Mouse (Mus musculus) heart, adult 2 months (tissue): ENCODE data around the gene Gm42372. TPM values are rescaled to one million over a fixed set of nuclear protein-coding genes. Genes with fewer than 3 reads are reported as not detected.
A peak's percentile ranks its signal among the peaks of the same experiment; 100 is the strongest.

ENCODE experiments used
- DNase-seq, 2 experiments: peaks; one replicate each; pipeline ENCODE4 v3.0.0; 2021
- H3K27ac ChIP-seq: fragments of 200-600 bp; 2 replicates; pipeline ENCODE4 v1.8.1; 2022
- H3K27me3 ChIP-seq: fragments of 200-500 bp; 2 replicates; pipeline ENCODE4 v1.6.1; 2012; ENCODE audit warnings: mild to moderate bottlenecking, low read length, inconsistent platforms, mixed read lengths; ENCODE audit not compliant: control insufficient read depth, insufficient read depth
- H3K36me3 ChIP-seq: fragments of 200-500 bp; 2 replicates; pipeline ENCODE4 v1.6.1; 2012; ENCODE audit warnings: low read length, inconsistent platforms; ENCODE audit not compliant: control insufficient read depth, insufficient read depth
- H3K4me1 ChIP-seq: fragments of 200-500 bp; 2 replicates; pipeline ENCODE4 v1.6.1; 2011; ENCODE audit warnings: low read length; ENCODE audit not compliant: control insufficient read depth, insufficient read depth
- H3K4me3 ChIP-seq: fragments of 200-600 bp; 2 replicates; pipeline ENCODE4 v1.8.1; 2022
- H3K79me2 ChIP-seq: fragments of 200-500 bp; replicated peaks from 2 replicates; pipeline ENCODE4 v1.6.1; 2012; ENCODE audit warnings: mild to moderate bottlenecking, inconsistent platforms, low read length, moderate library complexity, mixed read lengths; ENCODE audit not compliant: control insufficient read depth, insufficient read depth
- H3K9ac ChIP-seq: fragments of 200-500 bp; 2 replicates; pipeline ENCODE4 v1.6.1; 2012; ENCODE audit warnings: low read depth, mild to moderate bottlenecking, control low read depth, inconsistent platforms, low read length, mixed read lengths
- CTCF ChIP-seq: fragments of 200-600 bp; IDR thresholded peaks from 2 replicates; pipeline ENCODE4 v1.8.1; 2022; ENCODE audit warnings: antibody characterized with exemption, mild to moderate bottlenecking, moderate library complexity
- EP300 ChIP-seq: fragments of 200-500 bp; IDR thresholded peaks from 2 replicates; pipeline ENCODE4 v1.6.1; 2011; ENCODE audit warnings: low read depth, low read length, control low read depth; ENCODE audit not compliant: insufficient read depth
- POLR2A ChIP-seq: fragments of 200-500 bp; IDR thresholded peaks from 2 replicates; pipeline ENCODE4 v1.6.1; 2011; ENCODE audit warnings: mild to moderate bottlenecking, low read depth, low read length, control low read depth; ENCODE audit not compliant: insufficient read depth
- WGBS: fragments of 180-500 bp; shearing (Covaris S2); methylation state at CpG from one replicate; pipeline ENCODE4 v1.1.7; 2018; 5-methylcytosine and 5-hydroxymethylcytosine counted together
- intact Hi-C: fragments of 180-260 bp; cut with DNase I; formaldehyde crosslinking; loops from one replicate; pipeline ENCODE4 v1.15.1; 2025
- polyA plus RNA-seq: library from polyadenylated mRNA; depleted of rRNA; stranded (reverse); fragments of >200 nt; gene quantifications from 2 replicates; pipeline ENCODE4 v1.2.3, GENCODE M21; 2012
- total RNA-seq, 2 experiments: library from RNA; stranded (reverse); gene quantifications; 2 replicates each; pipeline ENCODE4 v1.2.3; 2021

The Gm42372 gene
- total and polyA plus RNA-seq, 3 experiments: not detected

- no peak for DNase-seq
- no peak for TF ChIP-seq POLR2A
- peak; percentile 71 for TF ChIP-seq CTCF
- 0 out of 2 replicates have a peak, but pooled peaks have one; percentile 46 for TF ChIP-seq EP300
- Histone ChIP-seq H3K4me1 (peaks cover 11% of the 10 kb centered on the region), H3K9ac (no peak overlapping the region), H3K4me3 (no peak overlapping the region), H3K27ac (no peak overlapping the region), H3K27me3 (no peaks in the 10 kb centered on the region), H3K79me2 (no peaks in the 10 kb centered on the region), H3K36me3 (no peaks in the 10 kb centered on the region)
- WGBS: 66% methylated on average over 4 of the region's 4 CpGs
- intact Hi-C loops: no loop called here
Observed at GRCm38 (mm10) chr7:17007300-17007699, 24.4 kb downstream of the Gm42372 start.

GRCm38 (mm10) chr7:17009326-17010009 lies 26.6 kb downstream of the Gm42372 start:
- no peaks in the 10 kb centered on the region for H3K79me2 ChIP-seq
- H3K9ac ChIP-seq: no peak overlapping the region
- WGBS: 82% methylated on average over 16 of the region's 16 CpGs
- H3K4me1 ChIP-seq: peaks cover 2% of the 10 kb centered on the region; the same call in 1 of the 2 replicates
- H3K27me3 ChIP-seq: no peaks in the 10 kb centered on the region
- intact Hi-C loops: no loop called here
- H3K27ac ChIP-seq: no peak overlapping the region
- TF ChIP-seq EP300: no peak
- H3K4me3 ChIP-seq: no peak overlapping the region
- no peak for DNase-seq
- H3K36me3 ChIP-seq: no peaks in the 10 kb centered on the region

GRCm38 (mm10) chr7:17010010-17010347 lies 27.1 kb downstream of the Gm42372 start:
- H3K4me3 ChIP-seq: no peak overlapping the region
- peaks cover 2% of the 10 kb centered on the region; the same call in 1 of the 2 replicates for H3K4me1 ChIP-seq
- no peaks in the 10 kb centered on the region for H3K27me3 ChIP-seq
- intact Hi-C loops: no loop called here
- no peak overlapping the region for H3K9ac ChIP-seq
- TF ChIP-seq CTCF (no peak), EP300 (no peak)
- no peaks in the 10 kb centered on the region for H3K79me2 ChIP-seq
- peak in 1 of 2 experiments; percentile 49 for DNase-seq
- no peaks in the 10 kb centered on the region for H3K36me3 ChIP-seq
- WGBS: 44% methylated on average over 5 of the region's 5 CpGs
- H3K27ac ChIP-seq: no peak overlapping the region

GRCm38 (mm10) chr7:17011909-17012590 lies 29.2 kb downstream of the Gm42372 start:
- Histone ChIP-seq H3K4me3 (no peak overlapping the region), H3K27ac (no peak overlapping the region), H3K27me3 (no peaks in the 10 kb centered on the region), H3K36me3 (no peaks in the 10 kb centered on the region; the same call in 1 of the 2 replicates), H3K4me1 (peaks cover 4% of the 10 kb centered on the region), H3K9ac (no peak overlapping the region), H3K79me2 (no peaks in the 10 kb centered on the region)
- intact Hi-C loops: no loop called here
- DNase-seq: no peak
- WGBS: 85% methylated on average over 7 of the region's 7 CpGs
- TF ChIP-seq POLR2A: no peak
- TF ChIP-seq EP300: no peak
- no peak for TF ChIP-seq CTCF

GRCm38 (mm10) chr7:17015381-17015780 lies 32.5 kb downstream of the Gm42372 start:
- no peak for DNase-seq
- H3K36me3 ChIP-seq: no peaks in the 10 kb centered on the region; the same call in 1 of the 2 replicates
- no peak for TF ChIP-seq POLR2A
- no peak for TF ChIP-seq EP300
- TF ChIP-seq CTCF: 0 out of 2 replicates have a peak, but pooled peaks have one; percentile 9
- WGBS: 85% methylated on average over 6 of the region's 6 CpGs
- H3K27me3 ChIP-seq: no peaks in the 10 kb centered on the region
- no peak overlapping the region for H3K4me3 ChIP-seq
- H3K27ac ChIP-seq: no peak overlapping the region
- H3K9ac ChIP-seq: no peak overlapping the region
- peaks cover 5% of the 10 kb centered on the region for H3K4me1 ChIP-seq
- intact Hi-C loops: no loop called here
- no peaks in the 10 kb centered on the region for H3K79me2 ChIP-seq

GRCm38 (mm10) chr7:17017036-17017435 lies 34.1 kb downstream of the Gm42372 start:
- Histone ChIP-seq H3K27me3 (no peaks in the 10 kb centered on the region), H3K4me1 (peaks cover 5% of the 10 kb centered on the region), H3K4me3 (no peak overlapping the region), H3K79me2 (peaks cover 2% of the 10 kb centered on the region; the same call in 1 of the 2 replicates), H3K36me3 (no peaks in the 10 kb centered on the region; the same call in 1 of the 2 replicates), H3K9ac (no peak overlapping the region), H3K27ac (no peak overlapping the region; the same call in 1 of the 2 replicates)
- DNase-seq: peak; percentile 85 to 93
- intact Hi-C loops: no loop called here
- TF ChIP-seq EP300 (peak; percentile 84; the same call in 1 of the 2 replicates), CTCF (no peak), POLR2A (no peak)
- 6% methylated on average over 1 of the region's 1 CpGs for WGBS
